Mouse (Mus musculus) brain, embryonic 14.5 days (tissue): ENCODE measurements around the gene Bicral. TPM values are rescaled to one million over a fixed set of nuclear protein-coding genes. Genes with fewer than 3 reads are reported as not detected.
A peak's percentile ranks its signal among the peaks of the same experiment; 100 is the strongest.

Source experiments
- DNase-seq: peaks from one replicate; pipeline ENCODE4 v3.0.0-alpha.2; 2011; ENCODE audit warnings: low read depth
- CTCF ChIP-seq: fragments of 200-500 bp; IDR thresholded peaks from 2 replicates; pipeline ENCODE4 v1.5.1; 2012; ENCODE audit warnings: inconsistent platforms, mild to moderate bottlenecking, moderate library complexity, borderline replicate concordance; ENCODE audit not compliant: insufficient read depth, insufficient read length; ENCODE audit errors: extremely low read depth
- POLR2A ChIP-seq: fragments of 200-500 bp; IDR thresholded peaks from 2 replicates; pipeline ENCODE4 v1.6.1; 2012; ENCODE audit warnings: mild to moderate bottlenecking, inconsistent platforms, borderline replicate concordance; ENCODE audit not compliant: poor library complexity, insufficient read depth, insufficient read length, severe bottlenecking; ENCODE audit errors: extremely low read depth
- polyA plus RNA-seq: library from polyadenylated mRNA; depleted of rRNA; stranded (reverse); fragments of >200 nt; gene quantifications from 2 replicates; pipeline ENCODE4 v1.2.3, GENCODE M21; 2012

Gene Bicral
- polyA plus RNA-seq, 1 experiment: 24.9 TPM

DNA sequence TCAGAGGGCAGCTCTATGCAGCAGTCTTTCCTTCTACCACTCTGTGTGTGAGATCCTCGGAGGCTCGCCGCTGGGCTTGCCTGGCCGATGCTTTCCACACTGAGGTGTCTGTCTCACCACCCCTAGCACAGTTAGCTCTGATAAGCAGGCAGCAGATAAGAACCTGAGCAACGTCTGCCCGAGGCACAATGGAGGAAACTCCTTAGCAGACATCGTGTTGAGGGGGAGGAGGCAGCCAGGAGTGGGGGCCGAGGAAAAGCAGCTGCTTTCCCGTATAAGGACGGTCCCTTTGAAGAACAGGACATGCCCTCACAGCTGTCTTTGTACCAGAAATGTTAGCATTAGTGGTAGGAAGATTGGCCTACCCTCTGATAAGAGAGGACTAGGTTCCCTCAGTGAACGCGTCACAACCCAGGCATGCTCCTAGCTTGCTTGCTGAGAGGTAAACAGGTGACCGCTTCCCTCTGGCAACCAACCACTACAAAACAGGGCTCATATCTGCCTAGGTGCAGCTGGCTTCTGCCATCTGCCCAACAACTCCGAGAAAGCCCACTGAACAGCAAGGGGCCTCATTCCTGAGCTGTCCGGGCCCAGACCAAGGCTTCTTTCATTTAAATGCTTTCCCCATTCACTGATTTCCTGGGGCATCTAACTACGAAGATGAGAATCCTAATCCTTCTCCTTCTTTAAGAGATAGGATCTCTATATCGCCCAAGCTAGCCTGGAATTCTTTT, 27.8 kb upstream of the Bicral start:
- no peak for DNase-seq

GRCm38 (mm10) chr17:46885218-46885909, 27.1 kb upstream of the Bicral start:
- TF ChIP-seq POLR2A (no peak), CTCF (no peak)
- no peak for DNase-seq

More for the DNA sequence above, 27.8 kb upstream of the Bicral start:
- TF ChIP-seq CTCF (no peak), POLR2A (no peak)

DNA sequence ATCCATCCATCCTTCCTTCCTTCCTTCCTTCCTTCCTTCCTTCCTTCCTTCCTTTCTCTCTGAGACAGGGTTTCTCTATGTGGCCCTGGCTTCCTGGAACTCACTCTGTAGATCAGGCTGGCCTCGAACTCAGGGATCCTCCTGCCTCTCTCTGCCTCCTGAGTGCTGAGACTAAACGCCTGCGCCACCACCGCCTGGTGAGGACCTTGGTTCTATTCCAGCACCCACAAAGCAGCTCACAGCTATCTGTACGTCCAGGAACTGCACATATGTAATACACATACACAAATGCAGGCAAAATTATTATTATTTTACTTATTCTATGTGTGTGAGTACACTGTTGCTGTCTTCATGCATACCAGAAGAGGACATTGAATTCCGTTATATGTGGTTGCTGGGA, 26.5 kb upstream of the Bicral start:
- no peak for TF ChIP-seq POLR2A
- TF ChIP-seq CTCF: no peak
- DNase-seq: no peak

DNA sequence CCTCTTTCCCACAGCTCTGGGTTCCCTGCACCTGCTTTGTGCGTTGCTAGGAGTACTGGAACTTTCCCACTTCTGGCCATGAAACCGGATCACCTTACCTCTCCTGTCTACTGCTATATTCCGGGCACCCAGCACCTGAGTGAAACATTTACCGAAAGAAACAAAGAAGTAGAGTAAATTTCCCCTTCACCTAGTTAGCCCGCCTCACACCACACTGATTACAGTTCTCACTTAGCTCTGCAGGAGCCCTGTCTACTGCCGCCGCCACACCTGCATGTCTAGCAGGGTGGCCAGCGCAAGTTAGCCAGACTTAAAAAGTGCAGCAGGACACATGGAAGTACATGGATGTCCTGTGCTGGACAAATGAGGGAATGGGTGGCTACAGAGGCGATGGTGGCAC, 24.8 kb upstream of the Bicral start:
- TF ChIP-seq POLR2A (no peak), CTCF (no peak)
- no peak for DNase-seq

DNA sequence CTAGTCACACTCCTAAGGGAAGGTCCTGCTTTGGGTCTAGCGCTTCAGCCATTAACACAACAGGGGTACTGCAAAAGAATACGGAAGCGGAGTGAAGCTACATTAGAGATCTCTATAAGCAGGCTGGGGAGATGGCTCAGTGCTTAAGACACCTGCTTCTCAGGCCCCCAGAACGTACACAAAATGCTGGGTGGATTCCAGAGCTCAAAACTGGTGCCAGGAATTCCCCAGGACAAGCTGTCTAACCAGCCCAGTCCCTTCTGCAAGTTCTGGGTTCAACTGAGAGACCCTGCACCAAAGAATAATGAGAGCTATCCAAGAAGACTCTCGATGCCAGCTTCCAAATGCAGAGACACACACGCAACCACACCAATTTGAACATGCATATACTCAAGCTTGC, 23.4 kb upstream of the Bicral start:
- TF ChIP-seq POLR2A: no peak
- TF ChIP-seq CTCF: no peak
- DNase-seq: peak; percentile 25

DNA sequence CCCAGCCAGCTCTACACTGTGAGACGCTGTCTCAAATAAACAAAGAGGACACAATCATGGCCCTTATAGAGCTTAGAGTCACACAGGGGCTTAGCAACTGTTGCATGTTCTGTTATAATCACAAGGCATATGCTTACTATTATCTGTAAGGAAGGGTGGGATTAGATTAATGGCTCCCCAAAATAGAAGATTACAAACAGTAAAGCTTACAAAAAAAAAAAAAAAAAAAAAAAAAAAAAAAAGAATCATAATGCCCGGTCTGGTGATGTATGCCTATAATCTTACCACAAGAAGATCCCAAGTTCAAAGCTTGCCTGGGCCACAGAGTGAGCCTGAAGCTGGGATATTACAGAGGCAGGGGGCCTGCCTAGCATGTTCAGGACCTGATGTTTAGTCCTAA, 22.0 kb upstream of the Bicral start:
- no peak for DNase-seq
- TF ChIP-seq CTCF (no peak), POLR2A (no peak)

GRCm38 (mm10) chr17:46879841-46880311, 21.6 kb upstream of the Bicral start:
- peak; percentile 53 for DNase-seq
- TF ChIP-seq POLR2A (no peak), CTCF (no peak)

DNA sequence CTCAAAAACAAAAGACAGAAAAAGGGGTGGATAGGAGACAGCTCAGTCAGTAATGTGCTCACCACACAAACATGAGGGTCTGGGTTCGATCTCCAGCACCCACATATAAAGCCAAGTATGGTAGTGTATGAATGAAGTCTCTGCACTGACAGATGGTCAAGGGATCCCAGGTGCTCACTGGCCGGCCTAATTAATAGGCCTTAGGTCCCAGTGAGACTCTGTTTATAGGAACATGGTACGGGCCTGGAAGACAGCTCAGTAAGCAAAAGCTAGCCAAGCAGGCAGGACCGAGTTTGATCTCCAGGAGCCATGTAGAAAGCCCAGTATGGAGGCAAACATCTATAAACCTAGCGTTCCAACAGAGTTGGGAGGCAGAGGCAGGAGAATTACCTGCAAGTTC, 18.8 kb upstream of the Bicral start:
- DNase-seq: no peak
- TF ChIP-seq CTCF: no peak
- TF ChIP-seq POLR2A: no peak

GRCm38 (mm10) chr17:46876371-46876950, 18.2 kb upstream of the Bicral start:
- DNase-seq: no peak
- TF ChIP-seq CTCF (no peak), POLR2A (no peak)

GRCm38 (mm10) chr17:46875626-46876025, 17.3 kb upstream of the Bicral start:
- TF ChIP-seq CTCF (peak; percentile 4; the same call in 1 of the 2 replicates), POLR2A (no peak)
- no peak for DNase-seq

DNA sequence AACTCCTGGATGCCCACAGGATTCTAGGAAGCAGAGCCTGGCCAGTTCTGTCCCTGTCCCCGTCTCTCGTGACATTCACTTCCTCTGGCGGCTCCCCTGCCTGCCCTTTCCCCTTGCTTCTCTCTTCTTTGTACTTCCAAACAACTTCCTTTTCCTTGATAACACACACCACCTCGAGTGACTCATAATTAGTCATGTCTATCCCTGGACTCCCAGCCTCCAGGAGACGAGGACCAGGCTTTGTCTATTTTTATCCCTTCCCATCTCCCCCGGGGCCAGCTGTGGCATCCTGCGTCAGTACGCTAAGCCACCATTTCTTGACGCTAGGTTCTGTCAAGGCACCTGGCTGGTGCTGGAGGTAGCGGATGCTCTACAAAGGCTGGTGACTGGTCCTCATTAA, 15.9 kb upstream of the Bicral start:
- TF ChIP-seq CTCF (no peak), POLR2A (no peak)
- no peak for DNase-seq

GRCm38 (mm10) chr17:46872806-46873205, 14.5 kb upstream of the Bicral start:
- no peak for DNase-seq
- no peak for TF ChIP-seq CTCF
- no peak for TF ChIP-seq POLR2A

DNA sequence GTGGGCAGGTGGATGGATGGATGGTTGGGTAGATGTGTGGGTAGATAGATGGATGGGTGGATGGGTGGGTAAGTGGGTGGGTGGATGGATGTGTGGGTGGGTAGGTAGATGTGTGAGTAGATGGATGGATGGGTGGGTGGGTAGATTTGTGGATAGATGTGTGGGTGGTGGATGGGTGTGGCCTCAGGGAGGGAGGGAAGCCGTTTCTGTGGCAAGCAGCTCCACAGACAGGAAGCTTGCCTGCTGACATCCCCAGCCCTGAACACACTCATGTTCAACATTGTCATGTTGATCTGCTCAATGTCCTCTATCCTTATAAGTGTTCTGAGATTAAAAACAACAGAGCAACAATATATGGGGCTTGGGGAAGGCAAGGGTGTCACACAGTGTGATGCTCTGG, 12.6 kb upstream of the Bicral start:
- TF ChIP-seq POLR2A (no peak), CTCF (no peak)
- DNase-seq: no peak

GRCm38 (mm10) chr17:46870204-46870798, 12.0 kb upstream of the Bicral start:
- no peak for DNase-seq
- TF ChIP-seq POLR2A: no peak
- TF ChIP-seq CTCF: no peak

- DNase-seq: no peak
- TF ChIP-seq CTCF: no peak
- no peak for TF ChIP-seq POLR2A
Measured at GRCm38 (mm10) chr17:46866836-46867235, 8.6 kb upstream of the Bicral start.
